Mouse (Mus musculus) megakaryocyte, embryonic 14.5 days (primary cell): ENCODE measurements at regions not wholly inside any gene's neighbourhood (a gene's known extent, or its start where the extent isn't known, plus 50 kb on each side); places are given as distances from the start of the nearest gene placed in this dataset.

Source experiments
- H3K27me3 ChIP-seq: replicated peaks from 2 replicates; pipeline ENCODE3; 2012; ENCODE audit warnings: inconsistent platforms
- H3K36me3 ChIP-seq: replicated peaks from 2 replicates; pipeline ENCODE3; 2012; ENCODE audit warnings: low read length, inconsistent platforms, mixed read lengths
- H3K4me1 ChIP-seq: 2 replicates; pipeline ENCODE4 v1.6.1; 2012; ENCODE audit warnings: inconsistent platforms
- H3K4me3 ChIP-seq: replicated peaks from 2 replicates; pipeline ENCODE3; 2012; ENCODE audit warnings: moderate library complexity, mild to moderate bottlenecking, inconsistent platforms
- H3K9me3 ChIP-seq: 2 replicates; pipeline ENCODE4 v1.6.1; 2012; ENCODE audit warnings: inconsistent platforms
- FLI1 ChIP-seq: IDR thresholded peaks from 2 replicates; pipeline ENCODE4 v1.6.1; 2012; ENCODE audit warnings: low read length, inconsistent platforms, mixed read lengths
- GATA1 ChIP-seq: IDR thresholded peaks from 3 replicates; pipeline ENCODE4 v1.6.1; 2012; ENCODE audit warnings: mixed read lengths, low read length, inconsistent platforms, borderline replicate concordance

GRCm38 (mm10) chr9:94589672-94590071 lies 51.8 kb upstream of the 1190002N15Rik start:
- Histone ChIP-seq H3K36me3 (peaks cover 4% of the 10 kb centered on the region), H3K4me3 (no peak overlapping the region), H3K4me1 (peaks cover 15% of the 10 kb centered on the region), H3K9me3 (peaks cover 10% of the 10 kb centered on the region), H3K27me3 (no peaks in the 10 kb centered on the region)
- TF ChIP-seq FLI1 (no peak), GATA1 (no peak)

GRCm38 (mm10) chr9:94604993-94605392 lies 64.7 kb upstream of the Slc9a9 start:
- no peaks in the 10 kb centered on the region for H3K27me3 ChIP-seq
- H3K36me3 ChIP-seq: no peaks in the 10 kb centered on the region
- H3K4me3 ChIP-seq: no peak overlapping the region
- H3K9me3 ChIP-seq: no peaks in the 10 kb centered on the region
- peaks cover 28% of the 10 kb centered on the region for H3K4me1 ChIP-seq
- TF ChIP-seq FLI1: no peak
- TF ChIP-seq GATA1: no peak

GRCm38 (mm10) chr9:94606422-94606821 lies 63.3 kb upstream of the Slc9a9 start:
- H3K27me3 ChIP-seq: no peaks in the 10 kb centered on the region
- no peaks in the 10 kb centered on the region for H3K9me3 ChIP-seq
- no peak for TF ChIP-seq FLI1
- TF ChIP-seq GATA1: no peak
- peaks cover 31% of the 10 kb centered on the region for H3K4me1 ChIP-seq
- no peaks in the 10 kb centered on the region for H3K36me3 ChIP-seq
- H3K4me3 ChIP-seq: no peak overlapping the region

GRCm38 (mm10) chr9:94607011-94607749 lies 62.5 kb upstream of the Slc9a9 start:
- Histone ChIP-seq H3K36me3 (no peaks in the 10 kb centered on the region), H3K27me3 (no peaks in the 10 kb centered on the region), H3K4me1 (peaks cover 31% of the 10 kb centered on the region), H3K4me3 (no peak overlapping the region), H3K9me3 (no peaks in the 10 kb centered on the region)
- no peak for TF ChIP-seq GATA1

GRCm38 (mm10) chr9:94607750-94608106 lies 62.0 kb upstream of the Slc9a9 start:
- Histone ChIP-seq H3K27me3 (no peaks in the 10 kb centered on the region), H3K9me3 (no peaks in the 10 kb centered on the region), H3K4me3 (no peak overlapping the region), H3K4me1 (peaks cover 31% of the 10 kb centered on the region), H3K36me3 (no peaks in the 10 kb centered on the region)
- TF ChIP-seq GATA1: no peak
- no peak for TF ChIP-seq FLI1

GRCm38 (mm10) chr9:94610101-94610500 lies 59.6 kb upstream of the Slc9a9 start:
- TF ChIP-seq GATA1 (no peak), FLI1 (no peak)
- H3K4me3 ChIP-seq: no peak overlapping the region
- H3K4me1 ChIP-seq: peaks cover 32% of the 10 kb centered on the region
- H3K9me3 ChIP-seq: no peaks in the 10 kb centered on the region
- H3K36me3 ChIP-seq: no peaks in the 10 kb centered on the region
- H3K27me3 ChIP-seq: no peaks in the 10 kb centered on the region

GRCm38 (mm10) chr9:94610600-94611337 lies 58.9 kb upstream of the Slc9a9 start:
- no peak for TF ChIP-seq FLI1
- no peak for TF ChIP-seq GATA1
- Histone ChIP-seq H3K4me3 (no peak overlapping the region), H3K9me3 (no peaks in the 10 kb centered on the region), H3K36me3 (no peaks in the 10 kb centered on the region), H3K27me3 (no peaks in the 10 kb centered on the region), H3K4me1 (peaks cover 35% of the 10 kb centered on the region)

GRCm38 (mm10) chr9:94613891-94614671 lies 55.6 kb upstream of the Slc9a9 start:
- Histone ChIP-seq H3K27me3 (no peaks in the 10 kb centered on the region), H3K36me3 (no peaks in the 10 kb centered on the region), H3K9me3 (peaks cover 2% of the 10 kb centered on the region; the same call in 1 of the 2 replicates), H3K4me1 (peaks cover 38% of the 10 kb centered on the region), H3K4me3 (peak overlapping the region; percentile 38)
- TF ChIP-seq FLI1 (no peak), GATA1 (no peak)

GRCm38 (mm10) chr9:94615205-94615604 lies 54.5 kb upstream of the Slc9a9 start:
- Histone ChIP-seq H3K9me3 (peaks cover 3% of the 10 kb centered on the region; the same call in 1 of the 2 replicates), H3K4me1 (peaks cover 39% of the 10 kb centered on the region), H3K27me3 (no peaks in the 10 kb centered on the region), H3K36me3 (no peaks in the 10 kb centered on the region), H3K4me3 (no peak overlapping the region)
- TF ChIP-seq GATA1 (no peak), FLI1 (no peak)
